Mouse (Mus musculus): ENCODE results near the gene Cdkl2.
A peak's percentile ranks its signal among the peaks of the same experiment; 100 is the strongest.

Cdkl2 gene

GRCm38 (mm10) chr5:92043783-92044182 lies at the start of gene Cdkl2:
Gene Cdkl2 (minus strand): TSS chr5:92043883.
- no peak for DNase-seq

GRCm38 (mm10) chr5:92087469-92087868 lies 43.8 kb upstream of the Cdkl2 start:
- no peak for DNase-seq

- no peak for DNase-seq
Measured at GRCm38 (mm10) chr5:92085821-92086550, 42.3 kb upstream of the Cdkl2 start.

DNA sequence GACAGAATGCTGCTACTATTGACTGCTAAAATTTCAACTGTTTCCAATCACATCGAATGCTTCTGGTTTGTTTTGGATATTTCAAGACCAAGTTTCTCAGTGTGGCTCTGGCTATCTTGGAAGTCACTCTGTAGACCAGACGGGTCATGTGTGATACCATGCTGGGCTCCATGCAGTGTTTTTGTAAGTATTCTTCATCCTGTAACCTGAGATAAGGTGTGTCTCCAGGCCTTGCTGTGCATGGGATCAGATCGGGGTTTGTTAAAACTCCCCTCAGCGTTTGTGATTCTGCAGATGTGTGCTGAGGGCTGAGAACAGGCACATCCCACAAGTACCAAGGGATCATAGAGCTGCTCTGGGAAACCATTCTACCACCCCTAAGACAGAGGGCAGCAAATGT lies 41.6 kb upstream of the Cdkl2 start:
- DNase-seq: no peak

DNA sequence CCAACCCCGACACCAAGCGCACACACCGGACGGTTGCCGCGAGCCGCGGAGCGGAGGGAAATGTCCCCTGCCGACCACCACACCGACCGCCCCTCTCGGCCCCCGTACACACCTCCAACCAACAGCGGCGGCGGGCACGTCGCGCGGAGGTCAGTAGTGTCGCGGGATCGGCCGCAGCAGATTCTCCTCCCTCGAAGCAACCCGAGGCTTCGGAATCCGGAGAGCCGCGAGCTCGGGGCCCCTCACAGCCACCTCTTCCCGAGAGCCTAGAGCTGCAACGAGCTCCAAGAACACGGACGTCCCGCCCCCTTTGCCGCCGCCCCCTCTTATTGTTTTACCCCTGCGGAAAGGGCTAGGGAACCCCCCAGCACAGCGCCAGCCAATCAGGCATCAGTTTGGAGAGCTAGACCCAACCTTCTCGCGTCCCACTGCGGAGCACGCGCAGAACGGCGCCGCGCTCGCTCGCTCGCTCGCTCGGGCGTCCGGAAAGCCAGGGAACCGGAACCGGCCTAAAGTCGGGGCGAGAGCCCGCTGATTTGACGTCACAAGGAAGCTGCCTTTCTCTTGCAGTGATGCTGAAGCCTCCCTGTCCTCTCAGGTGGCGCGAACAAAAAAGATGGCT lies 39.8 kb upstream of the Cdkl2 start, which contains the start of gene G3bp2:
TSS of gene G3bp2 (minus strand) at position 303 of the 622 bp plus-strand sequence.
- DNase-seq: peak; percentile 98 to 99

- DNase-seq: peak; percentile 86 to 87
Measured at GRCm38 (mm10) chr5:92082821-92083401, 39.2 kb upstream of the Cdkl2 start.

GRCm38 (mm10) chr5:92081326-92081725 lies 37.6 kb upstream of the Cdkl2 start:
- no peak for DNase-seq

DNA sequence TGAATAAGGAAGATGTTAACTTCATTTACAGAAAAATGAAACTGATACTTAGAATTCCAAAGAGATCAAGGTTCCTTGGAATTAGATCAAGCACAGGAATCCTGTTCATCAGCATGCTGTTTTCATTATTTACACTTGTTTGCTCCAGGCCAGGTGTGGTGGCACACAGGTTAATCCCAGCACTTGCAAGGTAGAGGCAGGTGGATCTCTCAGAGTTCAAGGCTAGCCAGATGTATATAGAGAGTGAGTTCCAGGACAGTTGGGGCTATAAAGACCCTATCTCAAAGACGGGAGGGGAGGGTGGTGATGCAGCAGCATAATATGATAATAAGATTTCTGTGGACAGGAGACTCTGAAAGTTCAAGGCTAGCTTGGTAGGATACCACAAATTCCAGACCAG lies 36.7 kb upstream of the Cdkl2 start:
- DNase-seq: no peak

DNA sequence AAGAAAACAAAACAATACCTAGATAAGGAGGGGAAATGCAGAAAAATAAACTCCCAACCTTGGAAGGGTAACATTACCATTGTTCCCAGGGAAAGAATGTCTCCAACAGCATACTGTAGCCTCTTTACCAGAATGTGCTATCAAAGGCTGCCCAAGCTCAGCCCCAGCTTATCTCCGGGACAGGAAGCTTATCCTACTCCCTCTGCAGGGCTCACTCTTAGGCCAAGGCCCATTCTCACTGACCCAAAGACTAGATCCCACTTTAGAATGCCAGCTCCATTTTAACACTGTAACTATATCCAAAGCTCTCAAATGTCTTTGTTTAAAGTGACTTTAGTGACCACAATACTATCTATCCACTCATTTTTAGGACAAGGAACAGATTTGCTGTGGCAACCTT lies 35.6 kb upstream of the Cdkl2 start:
- DNase-seq: no peak

- no peak for DNase-seq
Measured at GRCm38 (mm10) chr5:92078751-92079150, 35.1 kb upstream of the Cdkl2 start.

GRCm38 (mm10) chr5:92076273-92076672 lies 32.6 kb upstream of the Cdkl2 start:
- DNase-seq: no peak

GRCm38 (mm10) chr5:92074061-92074460 lies 30.4 kb upstream of the Cdkl2 start:
- DNase-seq: no peak

- DNase-seq: no peak
Measured at GRCm38 (mm10) chr5:92063192-92063591, 19.5 kb upstream of the Cdkl2 start.

GRCm38 (mm10) chr5:92052866-92053265 lies 9.2 kb upstream of the Cdkl2 start:
- no peak for DNase-seq

DNA sequence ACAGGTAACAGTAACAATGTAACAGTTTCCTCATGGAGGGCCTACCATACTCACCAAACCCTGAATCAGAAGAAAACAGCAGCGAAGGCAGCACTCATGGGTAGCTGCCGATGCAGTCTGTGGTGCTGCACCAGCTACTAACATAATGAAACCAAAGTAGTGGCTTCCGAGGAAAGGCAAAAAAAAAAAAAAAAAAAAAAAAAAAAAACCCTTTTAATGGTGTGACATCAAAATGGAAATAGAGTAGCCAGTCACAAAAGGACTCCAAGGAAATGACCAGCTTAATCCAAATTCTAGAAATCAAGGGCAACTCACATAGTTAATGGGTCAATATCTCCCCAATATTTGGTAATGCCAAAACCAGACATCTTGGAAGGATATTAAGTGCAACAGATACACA lies 6.7 kb upstream of the Cdkl2 start:
- no peak for DNase-seq

- peak; percentile 98 to 99 for DNase-seq
Measured at GRCm38 (mm10) chr5:92042377-92043348, 1.0 kb downstream of the Cdkl2 start.

- DNase-seq: no peak
Measured at GRCm38 (mm10) chr5:92019960-92020359, 23.7 kb downstream of the Cdkl2 start.

GRCm38 (mm10) chr5:92011756-92012155 lies 31.9 kb downstream of the Cdkl2 start:
- DNase-seq: no peak

GRCm38 (mm10) chr5:92009827-92010226 lies 33.9 kb downstream of the Cdkl2 start:
- no peak for DNase-seq

DNA sequence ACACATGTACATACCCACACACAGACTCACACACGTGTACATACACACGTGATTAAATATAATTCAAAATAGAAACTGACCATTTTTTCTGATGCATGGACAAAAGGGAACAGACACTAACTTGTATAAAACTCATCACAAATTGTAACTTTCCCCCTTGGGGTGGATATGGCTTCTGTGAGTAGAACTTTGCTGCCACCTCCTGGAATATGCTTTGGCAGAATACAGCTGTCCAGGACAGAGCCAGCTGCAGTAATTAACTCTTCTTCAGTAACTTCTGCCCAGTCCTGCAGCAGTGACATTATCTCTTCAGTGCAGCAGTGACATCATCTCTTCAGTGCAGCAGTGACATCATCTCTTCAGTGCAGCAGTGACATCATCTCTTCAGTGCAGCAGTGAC lies 40.7 kb downstream of the Cdkl2 start:
- peak; percentile 13 to 21 for DNase-seq

- no peak for DNase-seq
Measured at GRCm38 (mm10) chr5:92000770-92001169, 42.9 kb downstream of the Cdkl2 start.

DNA sequence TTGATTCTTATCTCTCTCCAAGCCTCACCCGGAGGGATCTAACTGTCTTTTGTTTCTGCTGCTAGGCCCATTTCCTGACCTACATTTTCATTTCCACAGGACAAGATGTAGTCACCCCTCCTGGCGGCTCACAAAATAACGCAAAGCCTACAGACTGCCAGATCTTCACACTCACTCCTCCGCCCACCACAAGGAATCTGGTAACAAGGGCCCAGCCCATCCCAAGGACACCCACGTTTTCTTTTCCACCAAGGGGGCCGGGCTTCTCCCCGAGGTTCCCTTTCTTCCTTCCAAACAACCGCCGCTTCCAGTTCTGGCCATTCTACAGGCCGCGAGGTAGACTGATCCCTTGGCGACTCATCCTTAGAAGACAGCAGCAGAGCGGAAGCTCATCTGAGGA lies 49.1 kb downstream of the Cdkl2 start:
- peak in 1 of 2 experiments; percentile 15 for DNase-seq

GRCm38 (mm10) chr5:91993061-91993460 lies 50.6 kb downstream of the Cdkl2 start:
- no peak for DNase-seq

All from cerebellum, postnatal 10 days (tissue).